Mouse (Mus musculus) C2C12 (cell line): ENCODE results near the gene Garnl3. TPM values are rescaled to one million over a fixed set of nuclear protein-coding genes. Genes with fewer than 3 reads are reported as not detected.
"Not testable (repeated sequence)": the region's sequence is repeated elsewhere in the genome, so short reads cannot be mapped to it uniquely, and the experiment has no call there.

Source experiments
- H3K27me3 ChIP-seq: one replicate; pipeline ENCODE4 v1.6.1; 2011; ENCODE audit not compliant: control insufficient read depth, insufficient read depth, insufficient read length
- H3K36me3 ChIP-seq: one replicate; pipeline ENCODE4 v1.6.1; 2011; ENCODE audit not compliant: control insufficient read depth, insufficient read depth
- H3K4me3 ChIP-seq: one replicate; pipeline ENCODE4 v1.5.1; 2011; ENCODE audit warnings: mild to moderate bottlenecking, control low read depth; ENCODE audit not compliant: poor library complexity, insufficient read depth, severe bottlenecking
- H3K79me2 ChIP-seq: one replicate; pipeline ENCODE4 v1.6.1; 2011; ENCODE audit not compliant: control insufficient read depth, insufficient read depth
- H3K79me3 ChIP-seq: one replicate; pipeline ENCODE4 v1.6.1; 2011; ENCODE audit warnings: low read depth, control low read depth
- H3ac ChIP-seq: one replicate; pipeline ENCODE3; 2011; ENCODE audit warnings: low read depth; ENCODE audit not compliant: control insufficient read depth, insufficient read length
- CEBPB ChIP-seq: IDR thresholded peaks from one replicate; pipeline ENCODE4 v1.6.1; 2011; ENCODE audit warnings: low read depth, mild to moderate bottlenecking, control low read depth, moderate library complexity
- CTCF ChIP-seq: IDR thresholded peaks from one replicate; pipeline ENCODE4 v1.5.1; 2011; ENCODE audit not compliant: control insufficient read depth, insufficient read depth, insufficient read length
- FOSL1 ChIP-seq: IDR thresholded peaks from one replicate; pipeline ENCODE4 v1.8.0; 2011; ENCODE audit warnings: mild to moderate bottlenecking, low read length; ENCODE audit not compliant: poor library complexity, insufficient read depth, severe bottlenecking
- MAX ChIP-seq: IDR thresholded peaks from one replicate; pipeline ENCODE4 v1.6.1; 2011; ENCODE audit warnings: mild to moderate bottlenecking, control low read depth
- MYOD1 ChIP-seq: IDR thresholded peaks from one replicate; pipeline ENCODE4 v1.6.1; 2011; ENCODE audit warnings: low read depth; ENCODE audit not compliant: control insufficient read depth, insufficient read length
- MYOG ChIP-seq: IDR thresholded peaks from one replicate; pipeline ENCODE4 v1.6.1; 2011; ENCODE audit not compliant: control insufficient read depth, insufficient read length; ENCODE audit errors: extremely low read depth
- USF1 ChIP-seq: IDR thresholded peaks from one replicate; pipeline ENCODE4 v1.6.1; 2011; ENCODE audit warnings: low read depth, mild to moderate bottlenecking, control low read depth, moderate library complexity
- polyA plus RNA-seq: library from polyadenylated mRNA; unstranded; fragments of >200 nt; fragmentation: generic; extraction: Trizol; gene quantifications from one replicate; pipeline ENCODE4 v1.2.1, GENCODE M21; 2012; ENCODE audit warnings: missing spikeins

The Garnl3 gene
- polyA plus RNA-seq, 1 experiment = 2.6 TPM

DNA sequence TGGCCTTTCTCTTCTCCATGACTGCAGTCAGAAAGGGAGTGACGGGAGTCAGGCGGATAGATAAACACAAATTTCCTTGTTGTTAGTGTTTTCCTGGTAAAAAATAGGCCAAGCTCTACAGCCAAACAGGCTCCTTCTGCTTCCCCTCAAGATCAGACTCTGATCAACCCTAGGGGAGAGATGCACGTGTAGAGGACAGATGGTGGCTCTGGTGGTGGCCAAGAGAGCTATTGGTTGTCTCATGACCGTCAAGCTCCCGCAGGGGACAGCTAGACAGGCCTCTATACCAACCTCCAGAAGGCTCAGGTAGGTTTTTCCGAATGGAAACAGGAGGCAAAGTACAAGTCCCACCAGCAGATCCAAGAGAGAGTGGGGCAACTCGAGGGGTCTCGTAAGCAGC, 30.9 kb downstream of the Garnl3 start:
- TF ChIP-seq MAX = no peak
- Histone ChIP-seq H3K27me3 (no peaks in the 10 kb centered on the region), H3K79me3 (no peaks in the 10 kb centered on the region), H3K4me3 (no peak overlapping the region), H3K36me3 (no peaks in the 10 kb centered on the region), H3ac (no peak overlapping the region), H3K79me2 (no peaks in the 10 kb centered on the region)

DNA sequence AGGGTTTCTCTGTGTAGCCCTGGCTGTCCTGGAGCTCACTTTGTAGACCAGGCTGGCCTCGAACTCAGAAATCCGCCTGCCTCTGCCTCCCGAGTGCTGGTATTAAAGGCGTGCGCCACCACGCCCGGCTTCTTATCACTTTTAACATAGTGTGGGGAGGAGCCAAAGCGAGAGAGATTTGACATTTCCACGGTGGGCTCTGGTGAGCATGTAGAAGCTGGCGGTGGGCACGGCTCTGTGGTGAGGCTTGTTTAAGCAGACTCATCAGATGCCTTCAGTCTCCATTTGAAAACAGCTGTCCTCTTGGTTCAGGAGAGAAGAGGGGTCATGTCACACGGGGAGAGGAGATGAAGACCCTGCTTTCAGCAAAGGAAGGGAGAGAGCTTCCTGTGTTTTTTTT, 34.1 kb downstream of the Garnl3 start:
- H3K36me3 ChIP-seq, H3K79me3 ChIP-seq, H3ac ChIP-seq, H3K79me2 ChIP-seq, H3K4me3 ChIP-seq, H3K27me3 ChIP-seq: not testable (repeated sequence)

GRCm38 (mm10) chr2:33095221-33095671, 36.2 kb downstream of the Garnl3 start:
- no peak overlapping the region for H3ac ChIP-seq
- no peaks in the 10 kb centered on the region for H3K36me3 ChIP-seq
- no peaks in the 10 kb centered on the region for H3K79me2 ChIP-seq
- TF ChIP-seq MYOG (no peak), USF1 (no peak), MAX (no peak), CTCF (no peak), MYOD1 (no peak), FOSL1 (no peak), CEBPB (no peak)
- H3K79me3 ChIP-seq = no peaks in the 10 kb centered on the region
- H3K27me3 ChIP-seq = peaks cover 8% of the 10 kb centered on the region
- no peak overlapping the region for H3K4me3 ChIP-seq

GRCm38 (mm10) chr2:33090620-33091520, 40.6 kb downstream of the Garnl3 start:
- no peak overlapping the region for H3K4me3 ChIP-seq
- no peak overlapping the region for H3ac ChIP-seq
- H3K27me3 ChIP-seq = peaks cover 8% of the 10 kb centered on the region
- H3K79me3 ChIP-seq = no peaks in the 10 kb centered on the region
- no peaks in the 10 kb centered on the region for H3K79me2 ChIP-seq
- H3K36me3 ChIP-seq = no peaks in the 10 kb centered on the region
- TF ChIP-seq MYOG (no peak), MAX (no peak), CTCF (no peak), USF1 (no peak), MYOD1 (no peak), FOSL1 (no peak), CEBPB (no peak)

DNA sequence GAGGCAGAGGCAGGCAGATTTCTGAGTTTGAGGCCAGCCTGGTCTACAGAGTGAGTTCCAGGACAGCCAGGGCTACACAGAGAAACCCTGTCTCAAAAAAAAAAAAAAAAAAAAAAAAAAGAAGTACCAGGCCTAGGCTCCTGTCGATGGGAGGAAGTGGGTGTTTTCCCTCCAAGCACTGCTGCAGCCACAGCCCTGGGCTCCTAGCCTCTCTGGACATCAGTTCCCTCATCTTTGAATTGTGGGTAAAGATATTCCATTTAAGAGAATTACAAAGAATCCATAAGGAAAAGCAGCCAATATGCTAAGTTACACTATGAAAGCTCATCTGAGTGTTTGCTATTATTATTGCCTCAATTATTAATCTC, 41.4 kb downstream of the Garnl3 start:
- H3K36me3 ChIP-seq, H3K79me3 ChIP-seq, H3K27me3 ChIP-seq, H3K79me2 ChIP-seq, H3ac ChIP-seq, H3K4me3 ChIP-seq: not testable (repeated sequence)

DNA sequence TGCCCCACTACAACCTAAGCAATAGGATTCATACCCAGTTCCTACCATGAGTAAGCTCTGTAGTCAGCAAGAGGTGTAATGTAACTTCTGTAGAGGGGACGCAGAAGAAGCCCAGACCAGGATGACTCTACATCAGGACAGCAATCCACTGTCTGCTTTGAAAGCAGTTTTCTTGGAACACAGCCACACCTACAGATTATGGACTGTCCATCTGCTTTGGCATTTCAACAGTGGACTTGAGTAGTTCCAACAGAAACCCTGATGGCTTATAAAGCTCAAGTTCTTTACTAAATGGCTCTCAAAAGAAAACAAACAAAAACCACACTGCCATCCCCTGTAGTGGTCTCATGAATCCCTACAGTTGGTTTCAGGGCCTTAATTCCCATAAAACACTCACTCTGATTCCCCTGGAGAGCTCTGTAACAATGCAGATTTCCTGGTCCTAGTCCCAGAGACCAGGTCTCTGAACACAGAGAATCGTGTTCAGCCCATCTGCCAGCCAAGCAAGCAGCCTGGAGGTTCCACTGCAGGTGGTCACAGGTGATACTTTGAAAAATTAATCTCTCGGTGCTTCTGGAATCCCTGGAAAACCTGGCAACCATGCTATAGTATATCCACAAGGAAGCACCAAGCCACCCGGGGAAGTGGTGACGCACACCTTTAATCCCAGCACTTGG, 42.0 kb downstream of the Garnl3 start:
- TF ChIP-seq MYOG (no peak), MAX (no peak), CEBPB (no peak), USF1 (no peak), FOSL1 (no peak)
- Histone ChIP-seq H3K27me3 (peaks cover 4% of the 10 kb centered on the region), H3K79me3 (no peaks in the 10 kb centered on the region), H3K36me3 (no peaks in the 10 kb centered on the region), H3K79me2 (no peaks in the 10 kb centered on the region), H3K4me3 (no peak overlapping the region), H3ac (no peak overlapping the region)
